Mouse (Mus musculus) olfactory bulb, adult 2 months (tissue): Measurements from ENCODE around the gene Slc2a3. TPM values are rescaled to one million over a fixed set of nuclear protein-coding genes. Genes with fewer than 3 reads are reported as not detected.
"Not testable (repeated sequence)": the region's sequence is repeated elsewhere in the genome, so short reads cannot be mapped to it uniquely, and the experiment has no call there.

Experiments used
- H3K27ac ChIP-seq: fragments of 200-500 bp; 2 replicates; pipeline ENCODE4 v1.5.1; 2012; ENCODE audit warnings: low read depth, low read length; ENCODE audit not compliant: insufficient read depth
- H3K4me1 ChIP-seq: fragments of 200-500 bp; 2 replicates; pipeline ENCODE4 v1.6.1; 2012; ENCODE audit warnings: low read length; ENCODE audit not compliant: control insufficient read depth, insufficient read depth
- H3K4me3 ChIP-seq: fragments of 200-500 bp; 2 replicates; pipeline ENCODE4 v1.5.1; 2012; ENCODE audit warnings: mild to moderate bottlenecking, low read depth, low read length, moderate library complexity; ENCODE audit not compliant: insufficient read depth
- CTCF ChIP-seq: fragments of 200-500 bp; IDR thresholded peaks from 2 replicates; pipeline ENCODE4 v1.5.1; 2012; ENCODE audit warnings: low read depth, mild to moderate bottlenecking, low read length, moderate library complexity; ENCODE audit not compliant: insufficient read depth
- POLR2A ChIP-seq: fragments of 200-500 bp; IDR thresholded peaks from 2 replicates; pipeline ENCODE4 v1.6.1; 2012; ENCODE audit warnings: mild to moderate bottlenecking, low read depth, low read length, moderate library complexity; ENCODE audit not compliant: insufficient read depth
- WGBS: fragments of 180-500 bp; shearing (Covaris S2); methylation state at CpG from one replicate; pipeline ENCODE4 v1.1.7; 2018; 5-methylcytosine and 5-hydroxymethylcytosine counted together
- polyA plus RNA-seq: library from polyadenylated mRNA; stranded (reverse); fragments of >200 nt; gene quantifications from 2 replicates; pipeline ENCODE4 v1.2.4, GENCODE M21; 2012; ENCODE audit warnings: low replicate concordance; ENCODE audit not compliant: missing spikeins, insufficient read depth, insufficient read length

Gene Slc2a3
- polyA plus RNA-seq, 1 experiment = not detected

DNA sequence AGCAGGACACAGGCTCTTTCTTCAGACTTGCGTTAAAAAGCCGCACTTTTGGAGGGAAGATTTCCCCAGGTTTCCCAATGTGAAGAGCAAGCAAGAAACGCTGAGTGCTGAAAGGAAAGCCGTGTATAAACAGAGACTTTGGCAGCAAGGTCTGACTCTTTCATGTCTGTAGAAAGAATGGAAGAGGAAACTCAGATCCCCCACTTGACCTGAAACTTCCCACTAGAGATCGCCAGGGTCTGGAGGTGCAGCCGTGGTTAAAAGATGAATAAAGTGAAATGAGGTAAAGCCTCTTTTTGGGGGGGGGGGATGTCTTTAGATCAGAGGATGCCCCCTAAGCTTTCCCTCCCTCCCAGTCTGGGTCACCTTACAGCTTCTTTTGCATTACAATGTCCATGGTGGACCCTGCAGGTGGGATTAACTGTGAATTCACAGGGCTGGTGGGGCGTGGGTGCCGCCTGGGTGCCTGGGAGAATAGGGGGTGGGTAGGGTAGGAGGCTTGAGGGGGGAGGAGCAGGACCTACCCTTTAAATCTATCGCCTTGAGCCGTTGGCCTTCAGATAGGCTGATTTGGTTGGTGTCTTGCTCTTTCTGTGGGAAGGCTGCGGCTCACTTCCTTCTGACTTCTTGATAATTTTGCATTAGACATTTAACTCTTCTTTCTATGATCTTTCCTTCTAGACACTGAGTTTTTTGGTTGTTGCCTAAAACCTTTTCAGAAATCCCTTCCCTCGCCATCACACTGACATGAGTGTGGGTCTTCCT lies 94.2 kb downstream of the Slc2a3 start, which contains the start of gene Nanog:
Gene Nanog, plus strand, starts transcription at position 454 of the 765 bp plus-strand sequence.
- Histone ChIP-seq H3K4me1 (peaks cover 5% of the 10 kb centered on the region; the same call in 1 of the 2 replicates), H3K27ac (no peak within 1 kb of the TSS), H3K4me3 (no peak within 1 kb of the TSS)
- no peak for TF ChIP-seq POLR2A
- WGBS = 63% methylated on average over 12 of the region's 12 CpGs

GRCm38 (mm10) chr6:122706337-122706840 lies 95.1 kb downstream of the Slc2a3 start:
- WGBS = 79% methylated on average over 12 of the region's 12 CpGs
- TF ChIP-seq CTCF (no peak), POLR2A (no peak)
- peaks cover 7% of the 10 kb centered on the region; the same call in 1 of the 2 replicates for H3K4me1 ChIP-seq
- no peak overlapping the region for H3K4me3 ChIP-seq
- no peak overlapping the region for H3K27ac ChIP-seq

GRCm38 (mm10) chr6:122703706-122704105 lies 97.7 kb downstream of the Slc2a3 start:
- TF ChIP-seq CTCF = no peak
- no peak for TF ChIP-seq POLR2A

GRCm38 (mm10) chr6:122703251-122703650 lies 98.2 kb downstream of the Slc2a3 start:
- TF ChIP-seq POLR2A (no peak), CTCF (no peak)
- Histone ChIP-seq H3K27ac (no peak overlapping the region), H3K4me3 (no peak overlapping the region), H3K4me1 (peaks cover 7% of the 10 kb centered on the region; the same call in 1 of the 2 replicates)
- 52% methylated on average over 6 of the region's 6 CpGs for WGBS

More at GRCm38 (mm10) chr6:122703706-122704105, 97.7 kb downstream of the Slc2a3 start:
- Histone ChIP-seq H3K4me1 (peaks cover 7% of the 10 kb centered on the region; the same call in 1 of the 2 replicates), H3K27ac (no peak overlapping the region), H3K4me3 (no peak overlapping the region)
- WGBS = 74% methylated on average over 1 of the region's 1 CpGs

DNA sequence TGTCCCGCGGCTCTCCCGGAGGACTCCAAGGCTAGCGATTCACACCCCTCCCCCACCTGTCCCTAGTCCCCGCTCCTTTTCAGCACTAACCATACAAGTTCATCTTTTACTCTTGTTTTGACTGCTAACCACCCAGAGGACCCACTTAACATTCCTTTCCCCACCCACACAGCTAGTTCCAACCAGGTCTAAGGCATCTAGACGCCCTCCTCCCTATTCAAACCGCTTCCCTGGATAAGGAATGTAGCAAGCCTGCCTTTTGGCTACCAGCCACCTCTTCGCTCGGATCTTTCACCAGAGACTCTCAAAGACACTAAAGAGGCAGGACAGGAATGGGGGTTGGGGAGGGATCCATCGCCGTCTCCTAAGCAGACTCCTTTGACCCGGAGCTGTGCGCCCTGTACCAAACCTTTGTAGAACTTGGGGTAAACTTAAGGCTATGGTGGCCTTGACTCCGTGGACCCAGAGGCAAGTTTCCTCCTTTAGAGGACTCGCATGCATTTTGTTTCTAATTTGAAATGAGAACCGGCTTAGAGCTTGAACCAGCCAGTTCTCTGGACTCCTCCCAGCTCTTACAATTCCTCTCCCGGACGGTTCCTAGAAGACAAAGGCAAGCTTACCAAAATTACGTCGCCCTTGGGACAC lies 98.8 kb downstream of the Slc2a3 start:
- TF ChIP-seq POLR2A (no peak), CTCF (no peak)
- Histone ChIP-seq H3K4me1 (peaks cover 7% of the 10 kb centered on the region; the same call in 1 of the 2 replicates), H3K27ac (no peak overlapping the region), H3K4me3 (no peak overlapping the region; the same call in 1 of the 2 replicates)
- 10% methylated on average over 20 of the region's 20 CpGs for WGBS

DNA sequence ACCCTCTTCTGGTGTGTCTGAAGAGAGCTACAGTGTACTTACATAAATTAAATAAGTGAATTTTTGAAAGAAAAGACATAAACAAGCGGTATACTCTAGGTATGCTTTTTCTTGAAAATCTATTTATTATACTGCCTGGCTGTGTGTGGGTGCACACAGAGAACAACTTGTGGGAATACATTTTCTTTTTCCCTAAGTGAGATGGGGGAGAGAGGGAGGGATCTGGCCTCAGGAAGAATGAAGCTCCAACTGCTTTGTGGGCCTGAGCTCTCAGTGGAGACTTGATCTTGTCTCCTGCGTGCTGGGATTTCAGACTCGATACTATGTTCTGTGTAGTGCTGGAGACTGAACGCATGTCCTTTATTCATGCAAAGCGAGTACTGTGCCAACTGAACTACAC lies 99.6 kb downstream of the Slc2a3 start:
- Histone ChIP-seq H3K4me3 (no peak overlapping the region), H3K27ac (no peak overlapping the region), H3K4me1 (peaks cover 7% of the 10 kb centered on the region; the same call in 1 of the 2 replicates)
- no peak for TF ChIP-seq CTCF
- no peak for TF ChIP-seq POLR2A
- 85% methylated on average over 5 of the region's 5 CpGs for WGBS

- not testable (repeated sequence) for H3K27ac ChIP-seq, H3K4me1 ChIP-seq, H3K4me3 ChIP-seq
- WGBS = 91% methylated on average over 2 of the region's 2 CpGs
Observed at GRCm38 (mm10) chr6:122699628-122700027, 101.8 kb downstream of the Slc2a3 start.

DNA sequence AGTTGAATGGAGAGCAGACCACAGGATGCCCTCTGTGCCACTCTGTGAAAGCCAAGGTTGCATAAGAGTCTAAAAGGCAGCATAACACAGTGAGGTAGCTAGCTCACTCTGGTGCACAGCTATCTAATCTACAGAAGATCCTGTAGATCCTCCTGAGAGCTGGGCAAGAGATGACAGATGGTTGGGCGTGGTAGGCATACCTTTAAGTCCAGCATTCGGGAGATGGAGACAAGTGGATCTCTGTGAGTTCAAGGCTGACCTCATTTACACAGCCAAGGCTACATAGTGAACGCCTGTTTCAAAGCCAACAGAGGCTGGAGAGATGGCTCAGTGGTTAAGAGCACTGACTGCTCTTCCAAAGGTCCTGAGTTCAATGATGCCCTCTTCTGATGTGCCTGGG lies 106.0 kb downstream of the Slc2a3 start:
- WGBS = 93% methylated on average over 3 of the region's 3 CpGs
- Histone ChIP-seq H3K4me3 (no peak overlapping the region), H3K4me1 (no peaks in the 10 kb centered on the region), H3K27ac (no peak overlapping the region)
- no peak for TF ChIP-seq CTCF
- no peak for TF ChIP-seq POLR2A

DNA sequence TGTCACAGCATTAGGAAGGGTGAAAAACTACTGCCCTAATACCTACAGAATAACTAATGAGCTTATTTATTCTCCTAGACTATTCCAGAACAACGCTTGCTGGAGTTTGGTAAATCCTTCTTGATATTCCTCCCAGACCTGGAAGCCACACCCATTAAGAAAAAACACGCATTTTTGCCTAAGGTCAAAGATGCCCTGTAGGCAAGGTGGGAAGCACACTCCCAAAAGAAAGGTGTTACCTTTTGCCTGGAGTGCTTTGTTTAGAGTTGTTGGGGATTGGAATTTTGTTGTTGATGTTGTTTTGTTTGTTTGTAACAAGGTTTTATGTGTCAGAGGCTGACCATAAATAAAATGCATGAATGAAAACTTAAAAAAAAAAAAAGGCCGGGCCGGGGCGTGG lies 111.4 kb downstream of the Slc2a3 start:
- WGBS = 86% methylated on average over 5 of the region's 5 CpGs
- no peak overlapping the region for H3K4me3 ChIP-seq
- no peaks in the 10 kb centered on the region for H3K4me1 ChIP-seq
- H3K27ac ChIP-seq = no peak overlapping the region
- TF ChIP-seq CTCF (no peak), POLR2A (no peak)
